Mouse (Mus musculus) cerebellum, adult 2 months (tissue): ENCODE measurements at regions not wholly inside any gene's neighbourhood (a gene's known extent, or its start where the extent isn't known, plus 50 kb on each side); places are given as distances from the start of the nearest gene placed in this dataset.

ENCODE experiments used
- DNase-seq, 2 experiments: peaks; one replicate each; pipeline ENCODE4 v3.0.0; 2021
- H3K27ac ChIP-seq: fragments of 200-500 bp; 2 replicates; pipeline ENCODE4 v1.5.1; 2012; ENCODE audit warnings: low read length, control low read depth, inconsistent platforms; ENCODE audit not compliant: insufficient read depth
- H3K27me3 ChIP-seq: fragments of 200-500 bp; 2 replicates; pipeline ENCODE4 v1.6.1; 2012; ENCODE audit warnings: inconsistent platforms, mild to moderate bottlenecking, low read length, moderate library complexity; ENCODE audit not compliant: control insufficient read depth, insufficient read depth
- H3K4me1 ChIP-seq: fragments of 200-500 bp; 2 replicates; pipeline ENCODE4 v1.6.1; 2011; ENCODE audit warnings: low read length; ENCODE audit not compliant: control insufficient read depth, insufficient read depth
- H3K4me3 ChIP-seq: fragments of 200-500 bp; replicated peaks from 2 replicates; pipeline ENCODE3; 2011; ENCODE audit warnings: mild to moderate bottlenecking, low read depth, low read length, control low read depth; ENCODE audit not compliant: insufficient read depth
- CTCF ChIP-seq: fragments of 200-500 bp; IDR thresholded peaks from 2 replicates; pipeline ENCODE4 v1.5.1; 2011; ENCODE audit warnings: low read depth, mild to moderate bottlenecking, control low read depth, low read length, moderate library complexity, borderline replicate concordance; ENCODE audit not compliant: insufficient read depth
- POLR2A ChIP-seq: fragments of 200-500 bp; IDR thresholded peaks from 2 replicates; pipeline ENCODE4 v1.6.1; 2011; ENCODE audit warnings: low read length, control low read depth, borderline replicate concordance; ENCODE audit not compliant: insufficient read depth
- WGBS: fragments of 180-500 bp; shearing (Covaris S2); methylation state at CpG from one replicate; pipeline ENCODE4 v1.1.7; 2018; 5-methylcytosine and 5-hydroxymethylcytosine counted together

DNA sequence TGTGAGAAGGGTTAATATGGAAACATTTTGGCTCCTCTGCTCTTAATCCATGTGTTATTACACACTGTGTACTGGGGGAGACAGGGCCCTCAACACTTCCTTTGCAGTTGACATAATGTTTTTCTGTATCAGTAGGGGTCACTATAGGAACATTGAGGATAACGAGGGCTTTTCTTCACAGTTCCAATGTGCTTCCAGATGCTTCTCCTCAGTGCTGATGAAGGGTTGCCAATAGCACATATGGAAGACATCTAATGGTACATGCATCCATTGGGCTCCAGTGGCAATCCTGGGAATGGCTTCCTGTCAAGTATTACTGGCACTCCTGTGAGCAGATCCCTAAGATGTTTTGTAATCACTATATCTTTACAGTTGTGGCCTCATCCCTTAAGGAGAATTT, 62.1 kb downstream of the Naa11 start:
- no peak for TF ChIP-seq POLR2A
- TF ChIP-seq CTCF = no peak
- Histone ChIP-seq H3K4me3 (no peak overlapping the region), H3K27ac (no peak overlapping the region), H3K4me1 (no peaks in the 10 kb centered on the region), H3K27me3 (no peaks in the 10 kb centered on the region)
- 50% methylated on average over 1 of the region's 1 CpGs for WGBS
- no peak for DNase-seq

DNA sequence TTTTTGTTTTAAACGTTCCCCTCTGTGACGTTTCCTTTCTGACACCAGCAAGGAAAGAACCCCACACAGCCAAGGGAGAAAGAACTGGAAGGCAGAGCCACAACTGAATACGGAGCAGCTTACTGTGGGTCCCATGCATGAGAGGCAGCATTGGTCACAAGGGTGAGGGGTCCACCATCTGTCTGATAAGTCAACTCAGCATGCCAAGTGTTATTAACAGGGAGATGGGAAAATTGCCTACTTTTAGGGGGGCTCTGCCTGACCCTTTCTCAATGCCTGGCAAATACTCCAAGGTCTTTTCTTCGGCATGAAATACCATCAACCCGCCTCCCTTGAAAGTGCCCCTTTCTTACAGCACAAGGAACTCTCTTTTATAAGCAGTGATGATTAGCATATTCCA, 66.3 kb downstream of the Naa11 start:
- DNase-seq = no peak
- TF ChIP-seq CTCF (no peak), POLR2A (no peak)
- Histone ChIP-seq H3K4me1 (no peaks in the 10 kb centered on the region), H3K4me3 (no peak overlapping the region), H3K27me3 (no peaks in the 10 kb centered on the region), H3K27ac (no peak overlapping the region)
- 68% methylated on average over 5 of the region's 5 CpGs for WGBS

DNA sequence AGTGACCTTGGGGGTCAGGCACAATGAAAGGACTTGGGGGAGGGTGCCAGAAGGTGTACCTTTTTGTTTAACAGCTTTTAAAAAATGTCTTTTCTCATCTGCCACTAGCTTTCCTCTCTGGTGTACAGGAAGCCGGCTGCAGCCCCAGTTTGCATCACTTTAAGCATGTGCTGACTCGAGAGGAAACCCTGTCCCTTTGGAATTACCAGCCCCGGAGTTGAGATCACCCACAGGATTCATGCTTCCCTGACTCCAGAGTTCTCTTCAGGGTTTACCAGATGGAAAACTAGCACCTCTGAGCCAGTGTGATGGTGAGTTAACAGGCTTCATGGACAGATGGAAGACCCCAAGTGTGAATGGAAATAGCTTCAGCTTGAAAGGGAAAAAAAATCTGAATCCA, 68.3 kb downstream of the Naa11 start:
- no peaks in the 10 kb centered on the region for H3K4me1 ChIP-seq
- no peak overlapping the region for H3K4me3 ChIP-seq
- WGBS = 45% methylated on average over 3 of the region's 3 CpGs
- H3K27ac ChIP-seq = no peak overlapping the region
- DNase-seq = no peak
- TF ChIP-seq CTCF (no peak), POLR2A (no peak)
- no peaks in the 10 kb centered on the region for H3K27me3 ChIP-seq

DNA sequence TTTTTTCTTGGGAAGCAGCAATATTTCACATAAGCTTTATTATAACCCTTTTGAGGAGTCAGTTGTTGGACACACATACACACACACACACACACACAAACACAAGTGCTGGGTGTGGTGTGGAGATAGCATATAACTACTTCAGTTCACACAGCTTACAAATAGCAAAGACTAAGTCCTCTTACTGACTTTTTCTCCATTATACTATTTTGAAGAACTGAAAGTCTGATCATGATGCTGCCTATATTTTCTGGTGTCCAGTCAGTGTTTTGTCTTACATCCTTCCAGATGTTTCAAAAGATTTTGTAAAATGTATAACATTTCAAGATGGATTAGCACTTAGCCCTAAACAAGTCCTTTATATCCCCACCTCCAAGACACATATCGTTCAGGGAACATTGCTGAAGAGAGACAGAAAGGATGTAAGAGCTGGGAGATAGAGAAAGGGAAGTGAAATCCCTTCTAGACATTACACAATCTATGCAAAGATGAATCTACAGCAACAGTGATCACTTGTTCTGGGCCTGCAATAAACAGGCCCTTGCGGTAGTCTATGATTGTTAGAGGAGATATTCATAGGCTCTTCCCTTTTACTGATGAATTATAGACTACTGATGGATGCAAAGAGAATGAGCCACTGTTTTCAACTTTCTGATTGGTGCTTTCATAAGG, 72.2 kb downstream of the Naa11 start:
- H3K4me1 ChIP-seq = no peaks in the 10 kb centered on the region
- TF ChIP-seq CTCF (no peak), POLR2A (no peak)
- no peak overlapping the region for H3K4me3 ChIP-seq
- 90% methylated on average over 2 of the region's 2 CpGs for WGBS
- H3K27ac ChIP-seq = no peak overlapping the region
- H3K27me3 ChIP-seq = no peaks in the 10 kb centered on the region
- DNase-seq = no peak

DNA sequence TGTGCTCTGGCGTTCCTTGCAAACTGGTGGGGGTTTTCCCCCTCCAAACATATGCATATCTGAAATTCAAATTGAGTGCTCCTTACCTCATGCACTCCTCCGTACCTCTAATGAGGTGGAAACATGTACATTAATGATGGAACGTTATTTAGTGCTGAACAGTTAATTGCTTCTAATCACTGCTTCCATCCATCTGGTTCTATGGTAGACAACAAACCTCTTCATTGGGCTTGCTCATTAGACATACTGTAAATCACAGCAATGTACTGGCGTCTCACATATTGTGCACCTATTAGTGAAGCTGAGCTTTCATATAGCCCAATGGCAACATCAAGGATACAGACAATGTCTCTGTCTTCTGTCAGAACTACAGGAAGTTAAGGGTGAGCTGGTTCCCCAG, 85.3 kb downstream of the Naa11 start:
- no peak overlapping the region for H3K27ac ChIP-seq
- TF ChIP-seq POLR2A (no peak), CTCF (no peak)
- DNase-seq = no peak
- no peaks in the 10 kb centered on the region for H3K27me3 ChIP-seq
- H3K4me3 ChIP-seq = no peak overlapping the region
- H3K4me1 ChIP-seq = peaks cover 5% of the 10 kb centered on the region; the same call in 1 of the 2 replicates
- WGBS = 89% methylated on average over 4 of the region's 4 CpGs

DNA sequence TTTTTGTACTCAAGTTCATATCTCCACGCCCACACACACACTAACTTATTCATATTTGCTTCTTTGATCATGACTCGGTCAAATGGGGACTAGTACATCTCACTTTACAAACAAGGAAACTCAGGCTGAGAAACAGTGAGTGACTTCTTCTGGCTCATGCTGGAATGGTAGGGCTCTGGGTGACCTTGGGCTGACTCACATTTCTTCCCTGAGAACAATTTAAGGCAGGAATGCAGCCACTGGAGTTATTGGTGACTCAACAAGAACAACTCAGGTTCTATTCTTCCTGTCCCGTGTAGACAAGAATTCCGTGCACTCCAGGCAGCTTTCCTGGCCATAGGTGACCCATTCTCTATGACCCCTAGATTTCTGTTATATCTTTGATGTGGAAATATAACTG, 87.3 kb downstream of the Naa11 start:
- TF ChIP-seq CTCF = no peak
- Histone ChIP-seq H3K27ac (no peak overlapping the region), H3K27me3 (no peaks in the 10 kb centered on the region), H3K4me3 (no peak overlapping the region), H3K4me1 (peaks cover 16% of the 10 kb centered on the region; the same call in 1 of the 2 replicates)
- 96% methylated on average over 4 of the region's 4 CpGs for WGBS
- DNase-seq = no peak

DNA sequence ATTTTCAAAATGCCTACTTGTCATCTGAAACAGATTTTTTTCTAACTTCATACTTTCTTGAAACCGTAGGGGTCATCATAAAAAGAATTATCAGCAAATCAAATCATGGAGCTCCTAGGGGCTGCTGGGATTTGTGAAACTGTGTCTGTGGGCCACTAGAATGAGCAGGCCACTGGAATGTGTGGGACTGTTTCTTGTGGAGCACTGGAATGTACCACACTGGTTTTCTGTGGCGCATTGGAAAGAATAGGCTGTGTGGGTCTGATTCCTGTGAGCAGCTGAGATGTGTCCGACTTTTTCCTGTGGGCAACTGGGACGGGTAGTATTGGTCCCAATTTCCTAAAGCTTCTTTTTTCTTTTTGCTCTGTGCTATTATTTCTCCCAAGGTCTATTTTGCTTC, 90.6 kb downstream of the Naa11 start:
- DNase-seq = peak in 1 of 2 experiments; percentile 27
- H3K4me3 ChIP-seq = no peak overlapping the region
- H3K27me3 ChIP-seq = no peaks in the 10 kb centered on the region
- H3K27ac ChIP-seq = peak overlapping the region; percentile 51; the same call in 1 of the 2 replicates
- peaks cover 16% of the 10 kb centered on the region; the same call in 1 of the 2 replicates for H3K4me1 ChIP-seq
- TF ChIP-seq CTCF (no peak), POLR2A (no peak)
- 77% methylated on average over 4 of the region's 4 CpGs for WGBS

DNA sequence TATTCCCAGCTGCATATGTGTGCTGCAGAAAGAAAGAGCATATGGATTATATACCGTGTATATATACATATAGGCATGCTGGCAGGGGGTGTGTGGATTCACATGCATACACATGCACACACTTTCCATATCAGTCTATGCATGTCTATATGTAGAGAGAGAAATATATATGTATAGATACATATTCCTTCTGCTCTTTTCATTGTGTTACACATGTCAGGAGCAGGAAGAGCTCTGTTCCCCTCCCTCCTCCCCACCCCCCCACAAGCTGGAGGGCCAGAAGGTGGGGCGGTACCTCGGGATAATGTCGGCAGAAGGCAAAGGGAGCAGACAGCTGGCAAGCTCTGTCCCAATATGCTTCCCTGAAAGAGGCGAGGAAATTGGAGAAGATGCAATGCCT, 91.3 kb downstream of the Naa11 start:
- peak; percentile 91 to 95 for DNase-seq
- Histone ChIP-seq H3K4me3 (no peak overlapping the region), H3K4me1 (peaks cover 16% of the 10 kb centered on the region; the same call in 1 of the 2 replicates), H3K27ac (no peak overlapping the region; the same call in 1 of the 2 replicates), H3K27me3 (no peaks in the 10 kb centered on the region)
- TF ChIP-seq POLR2A (no peak), CTCF (no peak; the same call in 1 of the 2 replicates)
- 13% methylated on average over 5 of the region's 5 CpGs for WGBS
